Mouse (Mus musculus): Measurements from ENCODE around the gene Ccdc188.

GRCm38 (mm10) chr16:18210701-18211416, 6.8 kb upstream of the Ccdc188 start:
- TF ChIP-seq GATA1 (IDR thresholded peaks at IDR 0.05; ENCODE audit: borderline replicate concordance, low read length) (no peak), FLI1 (IDR thresholded peaks at IDR 0.05; ENCODE audit: low read length) (no peak)

Data from megakaryocyte, embryonic 14.5 days (primary cell).